Mouse (Mus musculus) gonadal fat pad, adult 2 months (tissue): ENCODE results near the gene Vps33a. TPM values are rescaled to one million over a fixed set of nuclear protein-coding genes. Genes with fewer than 3 reads are reported as not detected.
A peak's percentile ranks its signal among the peaks of the same experiment; 100 is the strongest.
"Not testable (repeated sequence)": the region's sequence is repeated elsewhere in the genome, so short reads cannot be mapped to it uniquely, and the experiment has no call there.

Experiments
- DNase-seq: peaks from one replicate; pipeline ENCODE4 v3.0.0-alpha.2; 2012; ENCODE audit warnings: low read depth
- polyA plus RNA-seq: library from polyadenylated mRNA; depleted of rRNA; stranded (reverse); fragments of >200 nt; gene quantifications from 2 replicates; pipeline ENCODE4 v1.2.3, GENCODE M21; 2012; rRNA removed

The Vps33a gene
- polyA plus RNA-seq, 1 experiment, result 20.7 TPM

GRCm38 (mm10) chr5:123524393-123524750, 48.5 kb downstream of the Vps33a start:
- DNase-seq, result no peak

GRCm38 (mm10) chr5:123523692-123524392, 49.0 kb downstream of the Vps33a start, which contains the start of gene Diablo:
Gene Diablo (minus strand): TSS chr5:123524176.
- DNase-seq, result peak; percentile 59

GRCm38 (mm10) chr5:123522166-123522565, 50.7 kb downstream of the Vps33a start:
- DNase-seq, result no peak

GRCm38 (mm10) chr5:123521621-123522020, 51.2 kb downstream of the Vps33a start:
- no peak for DNase-seq

GRCm38 (mm10) chr5:123520666-123521065, 52.2 kb downstream of the Vps33a start:
- DNase-seq, result no peak

- no peak for DNase-seq
Observed at GRCm38 (mm10) chr5:123514871-123515270, 58.0 kb downstream of the Vps33a start.

GRCm38 (mm10) chr5:123512102-123512501, 60.7 kb downstream of the Vps33a start:
- no peak for DNase-seq

GRCm38 (mm10) chr5:123511426-123511825, 61.4 kb downstream of the Vps33a start:
- not testable (repeated sequence) for DNase-seq

- DNase-seq, result no peak
Observed at GRCm38 (mm10) chr5:123510160-123510559, 62.7 kb downstream of the Vps33a start, which contains the start of gene B3gnt4. Gene B3gnt4 (plus strand): TSS chr5:123510460.

GRCm38 (mm10) chr5:123508921-123509320, 63.9 kb downstream of the Vps33a start:
- no peak for DNase-seq

- no peak for DNase-seq
Observed at GRCm38 (mm10) chr5:123507936-123508723, 64.7 kb downstream of the Vps33a start.

GRCm38 (mm10) chr5:123501973-123502372, 70.9 kb downstream of the Vps33a start:
- DNase-seq, result no peak

GRCm38 (mm10) chr5:123499717-123500116, 73.1 kb downstream of the Vps33a start:
- DNase-seq, result no peak

GRCm38 (mm10) chr5:123489935-123490334, 82.9 kb downstream of the Vps33a start:
- no peak for DNase-seq

GRCm38 (mm10) chr5:123489112-123489785, 83.6 kb downstream of the Vps33a start, which contains the start of the genes Lrrc43 and Il31:
Gene Lrrc43 (plus strand): TSS chr5:123489305.
Gene Il31 (minus strand): TSS chr5:123489489.
- no peak for DNase-seq

GRCm38 (mm10) chr5:123487659-123488395, 85.0 kb downstream of the Vps33a start:
- DNase-seq, result no peak

Other genes starting within 250 kb of the Vps33a start
- 10.2 and 14.7 TPM in 2 replicates for gene Bcl7a, start 229.2 kb downstream of the Vps33a start, polyA plus RNA-seq
- gene Mlxip, start 178.2 kb downstream of the Vps33a start, polyA plus RNA-seq, result 33.4 and 37.9 TPM in 2 replicates
- gene Lrrc43, start 83.7 kb downstream of the Vps33a start, polyA plus RNA-seq, result 0.53 and 0.79 TPM in 2 replicates
- not detected in 2 replicates for gene Il31, start 83.5 kb downstream of the Vps33a start, polyA plus RNA-seq
- gene B3gnt4, start 62.6 kb downstream of the Vps33a start, polyA plus RNA-seq, result 0.41 and 0.42 TPM in 2 replicates
- gene Diablo, start 48.9 kb downstream of the Vps33a start, polyA plus RNA-seq, result 51.5 and 65.9 TPM in 2 replicates
- gene Gm49027, start 47.5 kb downstream of the Vps33a start, polyA plus RNA-seq, result 0.53 and 1.4 TPM in 2 replicates
- 20.2 and 23.4 TPM in 2 replicates for gene Clip1, start 111.6 kb upstream of the Vps33a start, polyA plus RNA-seq
- 17.4 and 19.4 TPM in 2 replicates for gene Zcchc8, start 148.1 kb upstream of the Vps33a start, polyA plus RNA-seq
- gene Rsrc2, start 176.4 kb upstream of the Vps33a start, polyA plus RNA-seq, result 11.9 and 13.3 TPM in 2 replicates
- gene Kntc1, start 176.7 kb upstream of the Vps33a start, polyA plus RNA-seq, result 0.80 and 1.7 TPM in 2 replicates